Mouse (Mus musculus) ES-E14 (cell line): ENCODE data around the gene Rims1.

Source experiments
- HCFC1 ChIP-seq: IDR thresholded peaks from 2 replicates; pipeline ENCODE4 v1.6.1; 2012; ENCODE audit warnings: low read length, inconsistent platforms, borderline replicate concordance; ENCODE audit not compliant: insufficient read depth
- MAFK ChIP-seq: IDR thresholded peaks from 2 replicates; pipeline ENCODE4 v1.6.1; 2014; ENCODE audit warnings: mild to moderate bottlenecking, low read depth, low read length, inconsistent platforms; ENCODE audit not compliant: insufficient read depth

DNA sequence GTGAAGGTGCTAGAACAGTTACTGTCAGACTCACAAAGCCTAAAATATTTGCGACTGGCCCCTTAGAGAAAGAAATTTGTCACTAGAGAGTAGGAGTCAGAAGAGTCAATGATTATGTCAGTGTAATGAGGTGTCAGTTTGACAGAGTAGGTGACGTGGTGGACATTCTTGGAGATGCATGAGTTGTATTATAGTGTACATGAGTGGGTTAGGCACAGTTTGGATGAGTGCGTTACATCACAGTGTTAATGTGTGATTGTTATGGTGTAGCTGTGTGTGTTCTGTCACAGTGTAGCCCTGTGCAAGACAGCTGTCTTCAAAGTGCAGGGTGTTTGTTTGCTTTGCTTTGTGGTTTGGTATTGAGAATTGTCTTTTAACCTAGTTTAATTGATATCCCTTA, 226.3 kb downstream of the Rims1 start:
- TF ChIP-seq MAFK (no peak), HCFC1 (no peak)
